ENCODE assay signal across 8 mouse cellular contexts in the genomic region with DNA sequence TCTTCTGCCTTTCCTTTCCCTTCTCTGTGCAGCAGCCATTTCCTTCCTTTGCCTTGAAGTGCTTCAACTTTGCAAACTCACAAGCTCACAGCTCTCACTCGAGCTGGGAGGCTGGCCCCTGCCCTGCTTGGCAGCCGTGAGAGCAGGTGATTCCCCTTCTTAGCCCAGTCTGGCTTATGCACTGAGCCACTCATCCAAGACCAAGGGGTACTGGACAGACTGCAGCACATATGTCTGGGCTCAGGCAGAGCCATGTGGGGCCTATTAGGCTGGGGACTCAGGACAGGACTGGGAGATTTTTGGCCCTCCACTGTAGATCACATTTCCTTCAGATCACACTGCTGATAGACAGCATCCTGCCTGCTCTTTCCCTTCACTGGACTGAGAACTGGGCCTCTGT. TPM values are rescaled to one million over a fixed set of nuclear protein-coding genes. Genes with fewer than 3 reads are reported as not detected.
DNase-seq lines count a peak whose midpoint lies in the region; ATAC-seq and TF ChIP-seq lines count a peak whose summit lies in the region.

No protein-coding gene starts in this region.

- H3K27me3 ChIP-seq in spleen, adult 2 months (ENCODE audit: control insufficient read depth, insufficient read depth, low read length): no peaks in the 10 kb centered on the region
- H3K27me3 ChIP-seq in liver, postnatal 0 days (ENCODE audit: insufficient read depth, low read length): no peaks in the 10 kb centered on the region
- H3K27me3 ChIP-seq in midbrain, embryonic 16.5 days (ENCODE audit: control insufficient read depth, insufficient read depth, low read depth, low read length): no peaks in the 10 kb centered on the region

- WGBS in spleen, adult 2 months: 12% methylated on average over 2 of the region's 2 CpGs
- 41% methylated on average over 2 of the region's 2 CpGs for WGBS in liver, postnatal 0 days (ENCODE audit: insufficient replicate concordance)
- 21% methylated on average over 2 of the region's 2 CpGs for WGBS in midbrain, embryonic 16.5 days

- no peak overlapping the region for H3K9ac ChIP-seq in liver, postnatal 0 days (replicated peaks)
- no peak overlapping the region for H3K9ac ChIP-seq in midbrain, embryonic 16.5 days (ENCODE audit: low read depth, low read length)

- TF ChIP-seq CTCF in spleen, adult 2 months (IDR thresholded peaks at IDR 0.05; ENCODE audit: extremely low read depth, insufficient read depth, insufficient read length, insufficient replicate concordance): no peak
- TF ChIP-seq CTCF in liver, postnatal 0 days (IDR thresholded peaks at IDR 0.05; ENCODE audit: low read depth): no peak

- no peak for ATAC-seq in liver, postnatal 0 days
- ATAC-seq in midbrain, embryonic 16.5 days: no peak

- H3K4me3 ChIP-seq in spleen, adult 2 months (ENCODE audit: extremely low read depth, insufficient read depth, insufficient read length): no peak overlapping the region
- no peak overlapping the region for H3K4me3 ChIP-seq in liver, postnatal 0 days (ENCODE audit: low read depth, low read length)
- no peak overlapping the region for H3K4me3 ChIP-seq in midbrain, embryonic 16.5 days (ENCODE audit: low read depth, low read length)

- H3K4me1 ChIP-seq in spleen, adult 2 months (ENCODE audit: control insufficient read depth, insufficient read depth, insufficient read length): peaks cover 6% of the 10 kb centered on the region; the same call in 1 of the 2 replicates
- H3K4me1 ChIP-seq in liver, postnatal 0 days (ENCODE audit: insufficient read depth): peaks cover 6% of the 10 kb centered on the region; the same call in 1 of the 2 replicates
- peaks cover 11% of the 10 kb centered on the region for H3K4me1 ChIP-seq in midbrain, embryonic 16.5 days (ENCODE audit: control insufficient read depth, insufficient read depth, low read length)

- peak; percentile 36 for DNase-seq in cerebellum, adult 11 months
- no peak for DNase-seq in cerebellum, postnatal 4 days (ENCODE audit: low spot score in 2 of 2)
- DNase-seq in spleen, adult 2 months (ENCODE audit: low read depth in 1 of 2, low spot score in 2 of 2): no peak
- DNase-seq in spleen, postnatal 4 days (ENCODE audit: low spot score in 2 of 2): no peak
- peak; percentile 27 for DNase-seq in induced T-regulatory cell, adult 2 months (ENCODE audit: low read depth)
- DNase-seq in liver, postnatal 0 days: no peak
- no peak for DNase-seq in right cerebral cortex, adult 2 months (ENCODE audit: low spot score in 2 of 2)

- no peak overlapping the region for H3K4me2 ChIP-seq in liver, postnatal 0 days (ENCODE audit: low read depth, low read length)
- H3K4me2 ChIP-seq in midbrain, embryonic 16.5 days (ENCODE audit: low read length): no peak overlapping the region

- no peak for TF ChIP-seq EP300 in liver, postnatal 0 days (IDR thresholded peaks at IDR 0.05; ENCODE audit: low read depth)

- H3K9me3 ChIP-seq in liver, postnatal 0 days (ENCODE audit: low read length): no peaks in the 10 kb centered on the region
- no peaks in the 10 kb centered on the region for H3K9me3 ChIP-seq in midbrain, embryonic 16.5 days (replicated peaks; ENCODE audit: control insufficient read depth, low read length, poor library complexity, severe bottlenecking)

- H3K27ac ChIP-seq in spleen, adult 2 months (ENCODE audit: insufficient read depth, low read length): peak overlapping the region; percentile 54; the same call in 1 of the 2 replicates
- no peak overlapping the region for H3K27ac ChIP-seq in liver, postnatal 0 days (ENCODE audit: low read depth)
- H3K27ac ChIP-seq in midbrain, embryonic 16.5 days (ENCODE audit: low read length): no peak overlapping the region

- TF ChIP-seq POLR2A in spleen, adult 2 months (IDR thresholded peaks at IDR 0.05; ENCODE audit: low read depth, low read length): no peak

- H3K36me3 ChIP-seq in spleen, adult 2 months (ENCODE audit: control insufficient read depth, insufficient read depth, low read length): no peaks in the 10 kb centered on the region
- no peaks in the 10 kb centered on the region for H3K36me3 ChIP-seq in liver, postnatal 0 days (replicated peaks; ENCODE audit: insufficient read depth, low read length)
- H3K36me3 ChIP-seq in midbrain, embryonic 16.5 days (ENCODE audit: control insufficient read depth, insufficient read depth, low read length): no peaks in the 10 kb centered on the region

RNA-seq across cellular contexts. Expression of a gene that starts 10.1 kb away (rescaled TPM):
- polyA plus RNA-seq in spleen, adult 2 months (2012; rRNA removed): 6.5 TPM in 2 replicates
- 15.1 and 16.3 TPM in 2 replicates for polyA plus RNA-seq in liver, postnatal 0 days (2015; fragmentation: Nextera tagmentation; extraction: Ambion mirVana)
- 43.0 and 46.5 TPM in 2 replicates for polyA plus RNA-seq in midbrain, embryonic 16.5 days (2015; fragmentation: Nextera tagmentation; extraction: Ambion mirVana)

Comparison
In these comparisons a context has a peak if more than half of its experiments do, and no peak if none do; other contexts are left out.
1. DNase-seq: peak in cerebellum, adult 11 months (single experiment) and induced T-regulatory cell, adult 2 months (single experiment); none in cerebellum, postnatal 4 days (0 of 2), spleen, adult 2 months (0 of 2), spleen, postnatal 4 days (0 of 2), liver, postnatal 0 days (single experiment) and right cerebral cortex, adult 2 months (0 of 2).